Mouse (Mus musculus) intestine, embryonic 14.5 days (tissue): ENCODE results near the gene Thbs4. TPM values are rescaled to one million over a fixed set of nuclear protein-coding genes. Genes with fewer than 3 reads are reported as not detected.
A peak's percentile ranks its signal among the peaks of the same experiment; 100 is the strongest.

ENCODE experiments used
- ATAC-seq: fragments of 200-750 bp; cut with Nextera tagmentation; replicated peaks from 2 replicates; pipeline ENCODE4 v1.8.0; 2017; ENCODE audit warnings: low read depth, moderate number of reproducible peaks, moderate TSS enrichment, moderate library complexity; ENCODE audit not compliant: low FRiP score, low TSS enrichment
- DNase-seq: peaks from one replicate; pipeline ENCODE4 v3.0.0-alpha.2; 2018; ENCODE audit warnings: low spot score
- H3K27ac ChIP-seq: fragments of 300-500 bp; sonication (generic); 2 replicates; pipeline ENCODE4 v1.5.1; 2014; ENCODE audit warnings: low read depth, mild to moderate bottlenecking, control low read depth
- H3K27me3 ChIP-seq: fragments of 300-500 bp; sonication (generic); replicated peaks from 2 replicates; pipeline ENCODE4 v1.6.1; 2014; ENCODE audit warnings: low read length, control low read depth; ENCODE audit not compliant: control insufficient read depth, insufficient read depth
- H3K36me3 ChIP-seq: fragments of 300-500 bp; sonication (generic); 2 replicates; pipeline ENCODE4 v1.6.1; 2014; ENCODE audit warnings: low read length, control low read depth; ENCODE audit not compliant: control insufficient read depth, insufficient read depth
- H3K4me1 ChIP-seq: fragments of 300-500 bp; sonication (generic); replicated peaks from 2 replicates; pipeline ENCODE4 v1.6.1; 2014; ENCODE audit warnings: low read length, control low read depth, mixed read lengths; ENCODE audit not compliant: control insufficient read depth, insufficient read depth
- H3K4me2 ChIP-seq: fragments of 300-500 bp; sonication (generic); 2 replicates; pipeline ENCODE4 v1.6.1; 2014; ENCODE audit warnings: low read length
- H3K4me3 ChIP-seq: fragments of 300-500 bp; sonication (generic); 2 replicates; pipeline ENCODE4 v1.5.1; 2014; ENCODE audit warnings: low read depth, low read length, control low read depth, mixed read lengths
- H3K9ac ChIP-seq: fragments of 300-500 bp; sonication (generic); 2 replicates; pipeline ENCODE4 v1.6.1; 2014; ENCODE audit warnings: mild to moderate bottlenecking, low read length
- H3K9me3 ChIP-seq: fragments of 300-500 bp; sonication (generic); 2 replicates; pipeline ENCODE4 v1.6.1; 2016; ENCODE audit warnings: low read length, control low read depth; ENCODE audit not compliant: control insufficient read depth
- WGBS: fragments of 180-500 bp; shearing (Covaris S2); extraction: QIAGEN DNeasy Blood & Tissue Kit; methylation state at CpG from one replicate; pipeline ENCODE4 v1.1.7; 2014; 5-methylcytosine and 5-hydroxymethylcytosine counted together
- polyA plus RNA-seq: library from polyadenylated mRNA; unstranded; fragments of >200 nt; fragmentation: Nextera tagmentation; extraction: Ambion mirVana; gene quantifications from 2 replicates; pipeline ENCODE4 v1.2.1, GENCODE M21; 2014

The Thbs4 gene
- polyA plus RNA-seq, 1 experiment from 2014 or later: 30.2 TPM

DNA sequence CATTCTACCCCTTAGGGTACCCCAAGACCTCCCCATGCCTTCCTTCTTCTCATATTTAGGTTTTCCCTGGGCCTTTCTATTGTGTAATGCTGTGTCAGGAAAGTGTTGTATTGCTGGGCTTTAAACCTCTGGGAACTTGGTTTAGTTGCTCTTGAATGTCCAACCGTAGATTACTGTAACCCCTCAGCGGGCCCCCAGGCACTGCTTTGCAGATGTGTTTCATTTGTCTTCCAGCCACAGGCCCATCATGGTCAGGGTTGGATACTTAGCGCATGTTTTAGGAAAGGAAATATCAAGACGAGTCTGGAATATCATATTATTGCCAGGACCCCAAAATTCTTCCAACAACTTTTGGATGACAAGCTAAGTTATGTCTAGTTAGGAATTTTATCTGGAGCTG, 73.6 kb downstream of the Thbs4 start:
- peak; percentile 49 for DNase-seq
- ATAC-seq: no peak
- WGBS: 53% methylated on average over 4 of the region's 4 CpGs

DNA sequence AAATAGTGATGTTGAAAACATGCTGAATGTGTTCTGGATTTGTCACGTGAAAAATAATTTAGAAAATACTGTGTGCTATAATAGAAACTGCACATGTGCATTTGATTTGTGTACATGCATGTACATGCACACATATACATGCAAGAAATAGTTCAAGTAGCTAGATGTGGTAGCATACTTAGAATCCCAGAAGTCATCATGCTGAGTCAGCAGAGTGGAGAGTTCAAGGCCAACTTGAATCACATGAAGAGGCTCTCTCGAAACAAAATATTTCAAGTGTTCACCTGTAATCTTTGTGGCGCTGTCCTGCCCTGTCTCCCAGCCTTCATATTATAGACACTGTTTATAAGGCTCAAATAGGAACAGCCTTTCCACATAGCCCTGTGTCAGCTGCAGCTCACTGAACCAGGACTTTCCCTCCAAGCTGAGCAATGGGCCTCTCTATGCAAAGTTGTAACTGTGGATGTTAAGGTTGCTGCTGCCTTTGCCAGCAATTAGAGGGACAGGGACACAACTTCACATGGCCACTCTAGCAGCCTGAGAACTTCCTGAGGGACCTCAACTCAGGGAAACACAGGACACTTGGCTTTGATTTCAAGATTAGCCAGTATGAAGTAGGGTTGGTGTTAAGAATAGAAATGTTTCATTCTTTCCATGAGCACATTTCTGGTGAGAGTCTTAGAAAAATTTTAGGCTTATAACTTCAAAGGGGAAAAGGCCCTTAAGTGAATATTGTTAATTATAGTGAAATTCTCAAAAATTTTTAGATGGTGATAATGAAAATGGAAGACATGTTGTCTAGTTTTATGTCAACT, 76.6 kb downstream of the Thbs4 start:
- Histone ChIP-seq H3K4me2 (no peak overlapping the region), H3K4me3 (no peak overlapping the region), H3K9ac (no peak overlapping the region), H3K36me3 (no peaks in the 10 kb centered on the region), H3K4me1 (no peaks in the 10 kb centered on the region), H3K27me3 (no peaks in the 10 kb centered on the region), H3K27ac (no peak overlapping the region), H3K9me3 (no peaks in the 10 kb centered on the region)
- ATAC-seq: no peak
- WGBS: 91% methylated on average over 3 of the region's 3 CpGs
- peak; percentile 6 for DNase-seq

More for the DNA sequence above, 73.6 kb downstream of the Thbs4 start:
- no peak overlapping the region for H3K4me2 ChIP-seq
- no peak overlapping the region for H3K27ac ChIP-seq
- H3K4me3 ChIP-seq: no peak overlapping the region
- no peaks in the 10 kb centered on the region for H3K27me3 ChIP-seq
- H3K9ac ChIP-seq: no peak overlapping the region
- no peaks in the 10 kb centered on the region for H3K4me1 ChIP-seq
- no peaks in the 10 kb centered on the region for H3K9me3 ChIP-seq
- H3K36me3 ChIP-seq: no peaks in the 10 kb centered on the region

DNA sequence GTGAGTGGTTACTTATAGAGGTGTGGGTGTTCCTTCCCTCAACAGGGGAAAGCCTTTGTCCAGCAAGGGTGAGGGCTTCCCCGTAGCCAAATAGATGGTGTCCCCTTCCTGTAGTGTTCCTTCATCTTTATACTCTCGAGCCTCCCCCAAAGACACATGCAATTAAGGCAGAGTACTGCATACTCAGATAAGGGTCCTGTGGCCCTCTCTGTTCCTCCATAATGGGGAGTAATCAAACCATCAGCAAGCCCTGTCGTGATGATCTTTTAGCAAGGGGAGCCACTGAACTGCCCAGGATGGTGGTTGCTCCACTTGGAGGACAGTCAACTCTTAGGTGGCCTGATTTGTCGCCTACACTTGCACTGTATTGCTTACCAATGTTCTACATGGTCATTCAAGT, 82.0 kb downstream of the Thbs4 start:
- no peaks in the 10 kb centered on the region; the same call in 1 of the 2 replicates for H3K4me1 ChIP-seq
- no peak overlapping the region for H3K27ac ChIP-seq
- H3K4me2 ChIP-seq: no peak overlapping the region
- ATAC-seq: no peak
- peaks cover 22% of the 10 kb centered on the region for H3K36me3 ChIP-seq
- H3K4me3 ChIP-seq: no peak overlapping the region
- H3K9ac ChIP-seq: no peak overlapping the region
- H3K9me3 ChIP-seq: no peaks in the 10 kb centered on the region
- H3K27me3 ChIP-seq: no peaks in the 10 kb centered on the region
- DNase-seq: peak; percentile 25
- WGBS: 89% methylated on average over 4 of the region's 4 CpGs

DNA sequence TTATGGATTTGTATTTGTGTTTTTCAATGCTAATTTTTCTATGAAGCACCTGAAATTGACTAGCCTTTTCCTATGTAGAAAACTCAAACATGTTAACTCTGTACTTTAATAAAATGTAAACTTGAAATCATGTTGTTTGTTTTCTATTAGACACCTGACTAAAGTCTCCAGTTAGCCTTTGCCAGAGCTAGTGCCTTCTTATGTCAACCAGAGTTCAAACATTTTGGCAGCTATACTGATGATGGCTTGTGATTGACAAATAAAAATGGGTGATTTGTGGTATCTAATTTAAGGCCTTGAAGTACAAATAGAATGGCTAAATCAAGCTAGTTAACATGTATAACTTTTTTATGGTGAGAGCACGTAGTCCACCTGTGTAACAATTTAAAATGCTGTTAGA, 82.8 kb downstream of the Thbs4 start:
- Histone ChIP-seq H3K27me3 (no peaks in the 10 kb centered on the region), H3K4me3 (no peak overlapping the region), H3K36me3 (peaks cover 22% of the 10 kb centered on the region), H3K4me1 (no peaks in the 10 kb centered on the region; the same call in 1 of the 2 replicates), H3K4me2 (no peak overlapping the region), H3K9me3 (no peaks in the 10 kb centered on the region), H3K27ac (no peak overlapping the region), H3K9ac (no peak overlapping the region)
- WGBS: 93% methylated on average over 1 of the region's 1 CpGs
- no peak for DNase-seq
- ATAC-seq: no peak

DNA sequence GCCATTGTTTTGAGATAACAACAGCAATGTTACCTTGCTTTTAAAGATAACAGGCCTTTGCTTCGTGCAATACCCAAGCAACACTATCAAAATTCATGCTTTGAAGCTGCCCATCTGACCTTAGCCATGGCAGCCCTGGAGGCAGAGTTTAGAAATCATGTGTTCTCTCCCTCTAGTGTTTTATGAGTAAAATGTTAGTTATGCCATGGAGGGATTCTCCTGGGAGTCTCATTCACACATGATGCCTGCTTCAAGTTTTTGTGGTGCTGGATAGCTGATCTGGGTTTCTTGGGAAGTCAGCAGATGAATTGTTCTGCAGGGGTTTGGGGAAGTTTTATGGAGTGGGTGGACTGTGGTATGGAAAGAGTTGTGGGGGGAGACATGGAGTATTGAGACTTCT, 84.3 kb downstream of the Thbs4 start:
- Histone ChIP-seq H3K4me3 (no peak overlapping the region), H3K9ac (no peak overlapping the region), H3K36me3 (peaks cover 26% of the 10 kb centered on the region), H3K9me3 (no peaks in the 10 kb centered on the region), H3K27me3 (no peaks in the 10 kb centered on the region), H3K27ac (no peak overlapping the region), H3K4me1 (no peaks in the 10 kb centered on the region; the same call in 1 of the 2 replicates), H3K4me2 (no peak overlapping the region)
- DNase-seq (no peak), ATAC-seq (no peak)
- 97% methylated on average over 1 of the region's 1 CpGs for WGBS

DNA sequence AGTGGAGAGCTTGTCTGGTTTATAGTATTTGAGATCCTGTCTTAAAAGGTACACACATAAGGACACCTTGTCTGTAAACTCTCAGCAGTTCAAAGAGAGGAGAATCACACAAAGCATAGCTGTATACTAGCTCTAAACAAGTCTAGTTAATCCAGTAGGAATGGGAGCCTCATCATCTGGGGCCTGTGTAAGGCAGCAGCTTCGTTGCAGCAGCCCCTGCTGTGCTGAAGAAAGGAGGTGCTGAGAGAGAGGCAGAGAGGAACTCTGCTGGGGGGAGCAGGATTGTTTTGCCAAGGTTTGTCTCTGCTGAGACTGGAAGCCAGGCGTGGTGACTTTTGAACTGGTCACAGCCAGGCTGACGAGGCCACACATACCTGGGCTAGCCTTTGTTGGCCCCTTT, 85.1 kb downstream of the Thbs4 start:
- no peaks in the 10 kb centered on the region for H3K27me3 ChIP-seq
- H3K4me1 ChIP-seq: peaks cover 5% of the 10 kb centered on the region; the same call in 1 of the 2 replicates
- WGBS: 53% methylated on average over 3 of the region's 3 CpGs
- DNase-seq (peak; percentile 18), ATAC-seq (no peak)
- H3K27ac ChIP-seq: no peak overlapping the region
- H3K4me2 ChIP-seq: no peak overlapping the region
- H3K4me3 ChIP-seq: no peak overlapping the region
- no peak overlapping the region for H3K9ac ChIP-seq
- H3K36me3 ChIP-seq: peaks cover 26% of the 10 kb centered on the region
- no peaks in the 10 kb centered on the region for H3K9me3 ChIP-seq

DNA sequence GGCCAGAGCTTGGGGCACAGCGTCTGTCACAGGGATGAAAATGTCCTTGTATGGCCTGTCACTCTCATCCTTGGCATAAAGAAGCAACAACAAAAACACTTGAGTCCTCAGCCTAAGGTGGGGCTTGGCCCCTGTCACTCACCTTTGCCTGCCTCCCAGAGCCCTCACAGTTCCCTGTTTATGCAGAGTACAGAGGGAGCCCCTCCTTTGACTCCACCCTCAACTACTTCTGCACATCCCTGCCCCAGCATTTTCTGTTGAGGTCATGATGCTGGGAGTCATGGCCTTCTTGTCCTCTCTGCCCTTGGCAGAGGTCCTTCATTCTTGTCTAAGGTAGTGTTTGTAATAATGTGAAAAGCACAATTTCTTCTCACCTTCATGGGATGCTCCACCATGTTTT, 86.2 kb downstream of the Thbs4 start:
- Histone ChIP-seq H3K9ac (no peak overlapping the region), H3K9me3 (no peaks in the 10 kb centered on the region), H3K4me2 (no peak overlapping the region), H3K4me1 (peaks cover 5% of the 10 kb centered on the region; the same call in 1 of the 2 replicates), H3K27me3 (no peaks in the 10 kb centered on the region), H3K4me3 (no peak overlapping the region), H3K27ac (no peak overlapping the region), H3K36me3 (peaks cover 26% of the 10 kb centered on the region)
- DNase-seq: peak; percentile 10
- 86% methylated on average over 1 of the region's 1 CpGs for WGBS
- ATAC-seq: no peak

DNA sequence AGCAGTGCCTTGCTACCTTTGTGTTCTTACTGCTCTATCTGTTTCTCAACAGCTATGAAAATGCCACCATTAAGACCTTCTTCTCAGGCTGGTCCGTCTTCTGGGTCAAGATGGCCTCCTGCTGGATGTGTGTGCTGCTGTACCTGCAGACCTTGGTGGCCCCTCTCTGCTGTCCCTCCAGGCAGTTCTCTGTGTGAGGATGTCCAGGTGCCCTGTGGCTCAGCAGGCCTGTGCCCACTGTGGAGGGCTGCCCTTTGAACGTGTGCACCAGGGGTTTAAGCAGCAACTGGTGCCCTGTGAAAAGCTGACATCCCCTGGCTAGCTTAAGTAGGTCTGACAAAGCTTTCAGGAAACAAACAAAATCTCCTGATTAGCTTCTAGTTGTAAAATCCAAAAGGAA, 86.7 kb downstream of the Thbs4 start:
- H3K4me3 ChIP-seq: no peak overlapping the region
- 70% methylated on average over 2 of the region's 2 CpGs for WGBS
- no peak for ATAC-seq
- no peaks in the 10 kb centered on the region for H3K9me3 ChIP-seq
- peaks cover 26% of the 10 kb centered on the region for H3K36me3 ChIP-seq
- no peak overlapping the region for H3K4me2 ChIP-seq
- peak; percentile 49 for DNase-seq
- no peak overlapping the region for H3K9ac ChIP-seq
- no peaks in the 10 kb centered on the region for H3K27me3 ChIP-seq
- H3K27ac ChIP-seq: no peak overlapping the region
- H3K4me1 ChIP-seq: peaks cover 5% of the 10 kb centered on the region; the same call in 1 of the 2 replicates
